Mouse (Mus musculus) forebrain, embryonic 15.5 days (tissue): Measurements from ENCODE around the gene Pkib. TPM values are rescaled to one million over a fixed set of nuclear protein-coding genes. Genes with fewer than 3 reads are reported as not detected.

Source experiments
- ATAC-seq: fragments of 200-750 bp; cut with Nextera tagmentation; replicated peaks from 2 replicates; pipeline ENCODE4 v1.8.0; 2017; ENCODE audit warnings: mild to moderate bottlenecking, moderate TSS enrichment, moderate library complexity
- H3K27ac ChIP-seq: fragments of 300-500 bp; sonication (generic); replicated peaks from 2 replicates; pipeline ENCODE4 v1.5.1; 2015; ENCODE audit warnings: mild to moderate bottlenecking, inconsistent platforms
- H3K27me3 ChIP-seq: fragments of 300-500 bp; sonication (generic); 2 replicates; pipeline ENCODE4 v1.6.1; 2015; ENCODE audit warnings: inconsistent platforms
- H3K36me3 ChIP-seq: fragments of 300-500 bp; sonication (generic); 2 replicates; pipeline ENCODE4 v1.6.1; 2015; ENCODE audit warnings: mild to moderate bottlenecking, inconsistent platforms
- H3K4me1 ChIP-seq: fragments of 300-500 bp; sonication (generic); 2 replicates; pipeline ENCODE4 v1.6.1; 2015; ENCODE audit warnings: inconsistent platforms
- H3K4me2 ChIP-seq: fragments of 300-500 bp; sonication (generic); replicated peaks from 2 replicates; pipeline ENCODE4 v1.6.1; 2015; ENCODE audit warnings: mild to moderate bottlenecking, inconsistent platforms
- H3K4me3 ChIP-seq: fragments of 300-500 bp; sonication (generic); 2 replicates; pipeline ENCODE4 v1.5.1; 2015; ENCODE audit warnings: mild to moderate bottlenecking, inconsistent platforms
- H3K9ac ChIP-seq: fragments of 300-500 bp; sonication (generic); replicated peaks from 2 replicates; pipeline ENCODE4 v1.6.1; 2015; ENCODE audit warnings: mild to moderate bottlenecking, inconsistent platforms
- H3K9me3 ChIP-seq: fragments of 300-500 bp; sonication (generic); 2 replicates; pipeline ENCODE4 v1.6.1; 2016; ENCODE audit warnings: inconsistent platforms
- WGBS: fragments of 180-500 bp; shearing (Covaris S2); methylation state at CpG from one replicate; pipeline ENCODE4 v1.1.7; 2015; ENCODE audit warnings: mixed read lengths; 5-methylcytosine and 5-hydroxymethylcytosine counted together
- polyA plus RNA-seq: library from polyadenylated mRNA; unstranded; fragments of >200 nt; fragmentation: Nextera tagmentation; extraction: Ambion mirVana; gene quantifications from 2 replicates; pipeline ENCODE4 v1.2.1, GENCODE M21; 2015

The Pkib gene
- polyA plus RNA-seq, 1 experiment from 2014 or later = 3.0 TPM

- Histone ChIP-seq H3K36me3 (no peaks in the 10 kb centered on the region), H3K9ac (peak overlapping the region; percentile 45), H3K4me3 (peak overlapping the region; percentile 39), H3K27me3 (no peaks in the 10 kb centered on the region), H3K9me3 (no peaks in the 10 kb centered on the region), H3K4me2 (peak overlapping the region; percentile 48), H3K27ac (peak overlapping the region; percentile 88), H3K4me1 (peaks cover 38% of the 10 kb centered on the region)
- peak; percentile 89 for ATAC-seq
- WGBS = 2% methylated on average over 7 of the region's 7 CpGs
Measured at GRCm38 (mm10) chr10:57784131-57784875, 152.5 kb downstream of the Pkib start.

- Histone ChIP-seq H3K27ac (peak within 1 kb of the TSS; percentile 88), H3K4me2 (peak within 1 kb of the TSS; percentile 48), H3K27me3 (no peaks in the 10 kb centered on the region), H3K36me3 (no peaks in the 10 kb centered on the region), H3K9ac (peak within 1 kb of the TSS; percentile 45), H3K9me3 (no peaks in the 10 kb centered on the region), H3K4me1 (peaks cover 38% of the 10 kb centered on the region), H3K4me3 (peak within 1 kb of the TSS; percentile 39)
- no peak; the same call in 1 of the 2 replicates for ATAC-seq
- 2% methylated on average over 7 of the region's 7 CpGs for WGBS
Measured at GRCm38 (mm10) chr10:57784876-57785150, 153.0 kb downstream of the Pkib start, which contains the start of gene Fabp7. Fabp7 (plus strand) TSS chr10:57784881.

DNA sequence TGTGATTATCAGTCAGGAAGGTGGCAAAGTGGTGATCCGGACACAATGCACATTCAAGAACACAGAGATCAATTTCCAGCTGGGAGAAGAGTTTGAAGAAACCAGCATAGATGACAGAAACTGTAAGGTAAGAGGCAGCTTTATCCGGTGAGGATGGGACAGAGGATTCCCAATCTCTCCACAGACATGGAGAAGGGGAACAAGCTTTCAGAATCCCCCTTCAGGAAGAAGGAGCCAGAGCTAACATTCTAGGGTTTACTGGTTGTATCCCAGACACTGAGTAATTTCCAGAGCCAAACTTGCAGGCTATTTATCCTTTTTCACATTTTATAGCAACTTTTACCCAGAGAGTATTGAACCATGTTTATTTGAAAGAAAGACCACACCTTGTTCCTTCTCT, 153.8 kb downstream of the Pkib start:
- peaks cover 38% of the 10 kb centered on the region for H3K4me1 ChIP-seq
- peak overlapping the region; percentile 88 for H3K27ac ChIP-seq
- H3K36me3 ChIP-seq = no peaks in the 10 kb centered on the region
- WGBS = 16% methylated on average over 2 of the region's 2 CpGs
- H3K9me3 ChIP-seq = no peaks in the 10 kb centered on the region
- ATAC-seq = no peak
- H3K4me3 ChIP-seq = peak overlapping the region; percentile 39
- H3K4me2 ChIP-seq = peak overlapping the region; percentile 48
- peak overlapping the region; percentile 45 for H3K9ac ChIP-seq
- H3K27me3 ChIP-seq = no peaks in the 10 kb centered on the region

Other genes starting within 250 kb of the Pkib start
- 65.8 and 70.8 TPM in 2 replicates for gene Hsf2, start 145.6 kb upstream of the Pkib start, polyA plus RNA-seq
- gene Serinc1, start 99.5 kb upstream of the Pkib start, polyA plus RNA-seq = 361 and 381 TPM in 2 replicates
- gene Fabp7, start 152.9 kb downstream of the Pkib start, polyA plus RNA-seq = 1,454 and 1,621 TPM in 2 replicates
- 13.1 and 15.9 TPM in 2 replicates for gene Smpdl3a, start 162.4 kb downstream of the Pkib start, polyA plus RNA-seq